Mouse (Mus musculus) layer of hippocampus, postnatal 14 days (tissue): ENCODE data around the gene Zfp991. TPM values are rescaled to one million over a fixed set of nuclear protein-coding genes. Genes with fewer than 3 reads are reported as not detected.

Source experiments
- total RNA-seq, 2 experiments: library from RNA; stranded (reverse); gene quantifications; 2 replicates each; pipeline ENCODE4 v1.2.3; 2021

Zfp991 gene
- total RNA-seq, 2 experiments from 2014 or later: 7.5 to 8.4 TPM

Other genes starting within 250 kb of the Zfp991 start
- not detected for gene Gm21411, start 222.4 kb upstream of the Zfp991 start, total RNA-seq
- gene Zfp989, start 160.1 kb upstream of the Zfp991 start, total RNA-seq: not detected
- gene Rex2, start 110.2 kb upstream of the Zfp991 start, total RNA-seq: under 1 TPM; 0.29 to 0.30 TPM
- gene Zfp988, start 173.6 kb downstream of the Zfp991 start, total RNA-seq: under 1 TPM in 1 of 2 experiments, not detected in 1; 0.31 TPM
- gene Zfp978, start 229.3 kb downstream of the Zfp991 start, total RNA-seq: not detected